Mouse (Mus musculus): ENCODE data around the gene Eif3a. TPM values are rescaled to one million over a fixed set of nuclear protein-coding genes. Genes with fewer than 3 reads are reported as not detected.
A peak's percentile ranks its signal among the peaks of the same experiment; 100 is the strongest.

Eif3a gene
- polyA plus RNA-seq (2012; ENCODE audit: insufficient read depth, low replicate concordance): 5.7 and 38.4 TPM in 2 replicates

DNA sequence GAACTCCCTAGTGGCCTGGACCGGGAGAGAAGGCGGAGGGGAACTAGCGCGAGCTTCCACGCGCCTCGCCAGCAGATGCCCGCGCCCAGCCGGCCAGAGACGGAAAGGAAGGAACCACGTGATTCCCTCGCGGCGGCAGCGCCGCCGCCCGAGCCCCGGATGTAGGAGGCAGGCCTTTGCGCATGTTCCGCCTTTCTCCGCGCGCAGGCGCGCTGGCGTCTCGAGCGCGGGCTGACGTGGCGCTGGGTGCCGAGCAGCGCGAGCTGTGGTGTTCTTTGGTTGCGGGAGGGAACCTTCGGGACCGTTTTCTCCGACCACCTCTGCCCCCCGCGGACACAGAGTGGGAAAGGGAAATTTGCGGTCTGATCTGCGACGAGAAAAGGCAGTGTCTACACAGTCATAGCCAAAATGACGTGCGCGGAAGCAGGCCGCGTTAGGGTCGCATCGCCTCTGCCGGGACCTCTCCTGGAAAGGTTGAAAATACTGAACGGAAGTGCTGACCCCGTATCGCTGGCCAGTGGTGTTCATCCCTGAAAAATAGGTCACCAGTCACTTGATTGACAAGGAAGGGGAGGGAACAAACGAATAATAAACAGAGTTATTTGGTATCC, at the start of gene Eif3a:
TSS of gene Eif3a (minus strand) at position 108 of the 611 bp plus-strand sequence.
- TF ChIP-seq GATA1 (IDR thresholded peaks at IDR 0.05; ENCODE audit: borderline replicate concordance, low read length) (no peak), FLI1 (IDR thresholded peaks at IDR 0.05; ENCODE audit: low read length) (peak; percentile 34; the same call in 1 of the 2 replicates)
- no peaks in the 10 kb centered on the region for H3K27me3 ChIP-seq (replicated peaks)
- H3K36me3 ChIP-seq (replicated peaks; ENCODE audit: low read length): peaks cover 3% of the 10 kb centered on the region
- no peaks in the 10 kb centered on the region for H3K9me3 ChIP-seq
- H3K4me3 ChIP-seq (replicated peaks): peak within 1 kb of the TSS; percentile 95
- peaks cover 33% of the 10 kb centered on the region for H3K4me1 ChIP-seq

DNA sequence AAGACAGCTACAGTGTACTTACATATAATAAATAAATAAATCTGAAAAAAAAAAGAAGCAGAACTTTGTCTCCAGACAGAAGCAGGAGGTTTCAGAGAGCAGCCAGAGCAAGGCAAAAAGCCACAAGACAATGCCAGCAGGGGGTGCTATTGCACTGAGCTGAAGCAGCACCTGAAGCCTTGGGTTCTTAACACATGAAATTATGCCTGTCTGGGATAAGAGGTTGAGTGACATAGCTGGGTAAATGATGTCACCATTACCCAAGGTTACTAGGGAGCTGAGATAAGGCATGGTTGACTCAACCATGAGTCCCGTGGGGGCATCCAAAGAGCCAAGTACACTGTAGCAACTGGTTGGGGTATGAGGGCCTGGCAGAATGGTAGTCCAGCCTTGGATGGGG, 47.3 kb upstream of the Eif3a start:
- H3K36me3 ChIP-seq (replicated peaks; ENCODE audit: low read length): peaks cover 94% of the 10 kb centered on the region
- TF ChIP-seq FLI1 (IDR thresholded peaks at IDR 0.05; ENCODE audit: low read length) (no peak), GATA1 (IDR thresholded peaks at IDR 0.05; ENCODE audit: borderline replicate concordance, low read length) (no peak)
- no peak overlapping the region for H3K4me3 ChIP-seq (replicated peaks)
- no peaks in the 10 kb centered on the region for H3K9me3 ChIP-seq
- H3K27me3 ChIP-seq (replicated peaks): no peaks in the 10 kb centered on the region
- peaks cover 10% of the 10 kb centered on the region for H3K4me1 ChIP-seq

DNA sequence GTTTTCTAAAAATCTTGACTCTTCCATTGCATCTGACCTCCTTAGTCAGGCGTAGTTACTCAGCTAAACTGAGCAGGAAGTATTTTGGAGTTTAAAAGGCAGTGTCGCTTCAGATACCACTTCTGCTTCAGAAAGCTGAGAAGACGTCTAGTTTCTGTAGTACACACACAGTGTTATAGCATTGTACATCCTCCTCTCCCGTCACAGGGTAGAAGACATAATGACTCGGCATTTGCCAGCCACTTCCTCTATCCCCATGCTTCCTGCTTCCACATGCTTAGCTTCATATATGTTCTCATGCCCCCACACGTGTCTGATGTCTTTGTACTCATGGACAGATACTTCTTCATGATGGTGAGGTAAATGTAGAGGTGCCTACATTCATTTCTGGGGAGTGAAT, 28.2 kb upstream of the Eif3a start:
- Histone ChIP-seq H3K9me3 (no peaks in the 10 kb centered on the region), H3K4me1 (peaks cover 14% of the 10 kb centered on the region), H3K27me3 (replicated peaks) (no peaks in the 10 kb centered on the region), H3K4me3 (replicated peaks) (peak overlapping the region; percentile 70), H3K36me3 (replicated peaks; ENCODE audit: low read length) (peaks cover 86% of the 10 kb centered on the region)
- TF ChIP-seq GATA1 (IDR thresholded peaks at IDR 0.05; ENCODE audit: borderline replicate concordance, low read length) (no peak), FLI1 (IDR thresholded peaks at IDR 0.05; ENCODE audit: low read length) (no peak)

DNA sequence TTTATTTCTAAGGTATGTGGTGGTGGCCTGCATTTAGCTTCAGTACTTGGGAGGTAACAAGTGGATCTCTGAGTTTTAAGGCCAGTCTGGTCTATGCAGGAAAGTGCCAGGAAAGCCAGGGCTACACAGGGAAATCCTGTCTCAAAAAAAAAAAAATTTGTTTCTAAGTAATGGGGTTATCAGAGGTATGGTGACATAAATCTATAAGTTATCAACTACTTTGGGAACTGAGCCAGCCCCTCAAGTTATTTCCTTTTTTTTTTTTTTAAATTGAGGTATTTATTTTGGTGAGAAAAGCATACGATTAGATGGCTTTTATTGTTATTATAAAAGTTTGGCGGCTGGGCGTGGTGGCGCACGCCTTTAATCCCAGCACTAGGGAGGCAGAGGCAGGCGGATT, 22.7 kb upstream of the Eif3a start:
- Histone ChIP-seq H3K4me3 (replicated peaks) (no peak overlapping the region), H3K36me3 (replicated peaks; ENCODE audit: low read length) (peaks cover 37% of the 10 kb centered on the region), H3K4me1 (peaks cover 21% of the 10 kb centered on the region), H3K27me3 (replicated peaks) (no peaks in the 10 kb centered on the region), H3K9me3 (no peaks in the 10 kb centered on the region)
- no peak for TF ChIP-seq GATA1 (IDR thresholded peaks at IDR 0.05; ENCODE audit: borderline replicate concordance, low read length)
- no peak for TF ChIP-seq FLI1 (IDR thresholded peaks at IDR 0.05; ENCODE audit: low read length)

DNA sequence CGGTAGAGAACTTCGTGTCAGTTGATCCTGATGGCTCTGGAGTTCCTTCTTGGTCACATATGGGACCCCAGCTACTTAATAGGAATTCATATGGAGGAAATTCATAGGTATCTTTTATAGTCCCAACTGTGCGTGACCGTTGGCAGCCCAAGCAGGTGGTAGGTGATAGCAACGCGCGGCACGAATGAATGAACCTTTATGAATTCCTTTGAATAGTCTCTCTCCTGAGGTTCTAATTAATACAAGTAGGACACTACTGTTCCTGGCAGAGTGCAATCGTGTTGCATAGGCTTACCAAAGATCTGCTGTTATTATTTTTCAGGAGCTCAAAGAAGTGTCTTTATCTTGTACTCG, 21.6 kb upstream of the Eif3a start:
- Histone ChIP-seq H3K4me3 (replicated peaks) (peak overlapping the region; percentile 99), H3K27me3 (replicated peaks) (no peaks in the 10 kb centered on the region), H3K36me3 (replicated peaks; ENCODE audit: low read length) (peaks cover 30% of the 10 kb centered on the region), H3K4me1 (peaks cover 25% of the 10 kb centered on the region), H3K9me3 (no peaks in the 10 kb centered on the region)
- TF ChIP-seq FLI1 (IDR thresholded peaks at IDR 0.05; ENCODE audit: low read length) (no peak), GATA1 (IDR thresholded peaks at IDR 0.05; ENCODE audit: borderline replicate concordance, low read length) (no peak)

DNA sequence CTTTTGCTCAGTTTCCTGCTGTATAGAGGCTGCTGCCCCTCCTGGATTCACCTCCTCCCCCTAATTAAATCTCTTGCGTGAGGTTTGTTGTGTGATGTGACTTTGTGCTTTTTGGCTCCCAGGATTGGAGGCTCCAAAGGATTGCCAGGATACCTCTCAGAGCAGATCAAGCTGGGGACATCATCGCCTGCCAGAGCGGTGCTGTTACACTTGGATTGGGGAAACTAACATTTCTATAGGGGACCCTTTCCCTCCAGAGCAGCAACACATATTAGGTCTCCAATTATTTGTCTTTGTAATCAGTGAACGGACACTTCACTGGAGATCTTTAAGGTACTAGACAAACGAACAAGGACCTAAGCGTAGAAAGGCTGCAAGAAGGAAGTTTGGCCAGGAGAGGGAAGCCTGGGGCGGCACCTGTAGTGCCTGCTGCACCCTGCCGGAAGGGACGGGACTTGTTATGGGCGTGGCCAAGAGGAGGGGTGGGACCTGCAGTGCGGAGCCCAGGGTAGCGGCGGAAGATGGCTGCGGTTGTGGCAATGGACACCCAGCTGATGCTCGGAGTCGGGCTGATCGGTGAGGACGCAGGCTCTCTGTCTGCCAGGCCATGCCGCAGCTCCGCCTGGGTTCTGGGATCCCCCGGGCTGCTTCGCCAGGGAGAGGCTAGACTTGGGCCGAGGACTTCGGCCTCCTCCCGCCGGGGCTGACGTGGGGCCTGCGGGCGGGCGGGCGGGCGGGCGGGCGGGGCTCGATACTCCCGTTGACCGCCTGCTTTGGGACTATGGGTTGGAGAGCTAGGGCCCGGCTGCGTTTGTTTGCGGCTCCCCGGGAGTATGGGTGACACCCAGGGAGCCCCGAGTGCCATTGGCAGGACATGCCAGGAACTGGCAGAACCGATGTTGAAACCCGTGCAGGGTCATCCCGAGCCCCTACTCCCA, 20.9 kb upstream of the Eif3a start, which contains the start of gene Fam45a:
TSS of gene Fam45a (plus strand) at position 488 of the 938 bp plus-strand sequence.
- no peak for TF ChIP-seq FLI1 (IDR thresholded peaks at IDR 0.05; ENCODE audit: low read length)
- no peak for TF ChIP-seq GATA1 (IDR thresholded peaks at IDR 0.05; ENCODE audit: borderline replicate concordance, low read length)
- H3K9me3 ChIP-seq: no peaks in the 10 kb centered on the region
- no peaks in the 10 kb centered on the region for H3K27me3 ChIP-seq (replicated peaks)
- peaks cover 23% of the 10 kb centered on the region for H3K36me3 ChIP-seq (replicated peaks; ENCODE audit: low read length)
- peaks cover 31% of the 10 kb centered on the region for H3K4me1 ChIP-seq
- H3K4me3 ChIP-seq (replicated peaks): peak within 1 kb of the TSS; percentile 99

DNA sequence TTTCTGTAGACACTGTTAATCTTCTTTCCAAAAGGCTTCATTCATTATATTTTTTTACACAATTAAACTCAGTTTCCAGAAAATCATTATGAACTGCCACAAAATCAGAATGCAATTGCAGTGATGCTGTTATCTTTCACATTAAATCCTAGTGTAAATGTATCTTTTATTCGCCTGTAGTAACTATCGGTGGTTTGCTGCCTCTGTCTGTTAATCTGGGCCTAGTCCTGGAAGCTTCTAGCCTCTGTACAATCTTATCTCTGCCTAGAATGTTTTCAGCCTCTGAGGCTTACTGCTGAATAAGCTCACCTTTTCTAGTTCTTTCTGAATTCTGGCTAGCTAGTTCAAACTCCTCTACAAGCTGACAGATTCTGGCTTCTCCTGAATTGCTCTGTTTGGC, 19.5 kb upstream of the Eif3a start:
- Histone ChIP-seq H3K36me3 (replicated peaks; ENCODE audit: low read length) (peaks cover 11% of the 10 kb centered on the region), H3K27me3 (replicated peaks) (no peaks in the 10 kb centered on the region), H3K4me3 (replicated peaks) (no peak overlapping the region), H3K9me3 (no peaks in the 10 kb centered on the region), H3K4me1 (peaks cover 38% of the 10 kb centered on the region)
- no peak for TF ChIP-seq GATA1 (IDR thresholded peaks at IDR 0.05; ENCODE audit: borderline replicate concordance, low read length)
- TF ChIP-seq FLI1 (IDR thresholded peaks at IDR 0.05; ENCODE audit: low read length): no peak

DNA sequence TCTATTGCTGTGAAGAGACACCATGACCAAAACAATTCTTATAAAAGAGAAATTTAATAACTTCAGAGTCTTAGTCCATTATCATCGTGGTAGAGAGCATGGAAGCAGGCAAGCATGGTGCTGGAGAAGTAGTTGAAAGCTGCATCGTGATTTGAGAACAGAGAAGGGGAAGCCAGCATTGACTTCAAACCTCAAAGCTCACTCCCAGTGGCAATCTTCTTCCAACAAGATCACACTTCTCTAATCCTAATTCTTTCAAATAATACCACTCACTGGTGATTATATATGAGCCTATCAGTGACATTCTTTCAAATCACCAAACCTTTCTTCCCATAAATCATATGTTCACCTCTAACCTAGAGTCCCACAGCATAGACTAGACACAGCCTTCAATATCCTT, 14.4 kb upstream of the Eif3a start:
- Histone ChIP-seq H3K4me3 (replicated peaks) (no peak overlapping the region), H3K4me1 (peaks cover 33% of the 10 kb centered on the region), H3K27me3 (replicated peaks) (no peaks in the 10 kb centered on the region), H3K36me3 (replicated peaks; ENCODE audit: low read length) (no peaks in the 10 kb centered on the region), H3K9me3 (no peaks in the 10 kb centered on the region)
- TF ChIP-seq FLI1 (IDR thresholded peaks at IDR 0.05; ENCODE audit: low read length) (no peak), GATA1 (IDR thresholded peaks at IDR 0.05; ENCODE audit: borderline replicate concordance, low read length) (no peak)

DNA sequence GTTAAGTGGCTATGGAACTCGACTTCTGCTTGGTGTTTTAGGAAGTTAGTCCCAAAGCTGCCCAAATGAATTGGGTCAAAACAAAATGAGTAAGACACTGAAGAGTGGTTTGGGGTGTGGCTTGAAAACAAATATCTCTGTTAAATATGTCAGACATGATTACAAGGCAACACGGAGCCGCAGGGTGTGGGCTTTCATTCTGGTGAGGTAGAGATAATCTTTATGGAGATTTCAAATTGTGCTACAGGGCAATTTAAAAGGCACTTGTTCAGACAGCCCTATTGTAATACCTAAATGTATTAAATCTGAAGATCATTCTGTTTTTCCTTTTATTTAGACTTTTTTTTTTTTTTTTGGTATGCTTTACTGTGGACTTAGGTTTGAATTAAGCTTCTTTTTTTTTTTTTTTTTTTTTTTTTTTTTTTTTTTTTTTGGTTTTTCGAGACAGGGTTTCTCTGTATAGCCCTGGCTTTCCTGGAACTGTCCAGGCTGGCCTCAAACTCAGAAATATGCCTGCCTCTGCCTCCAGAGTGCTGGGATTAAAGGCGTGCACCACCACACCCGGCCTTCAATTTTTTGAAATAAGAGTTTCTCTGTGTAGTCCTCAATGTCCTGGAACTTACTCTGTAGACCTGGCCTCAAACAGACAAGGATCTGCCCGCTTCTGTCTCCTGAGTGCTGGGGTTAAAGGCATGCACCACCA, 9.6 kb upstream of the Eif3a start:
- no peaks in the 10 kb centered on the region for H3K36me3 ChIP-seq (replicated peaks; ENCODE audit: low read length)

More for the DNA sequence above, 9.6 kb upstream of the Eif3a start:
- H3K27me3 ChIP-seq (replicated peaks): no peaks in the 10 kb centered on the region
- TF ChIP-seq FLI1 (IDR thresholded peaks at IDR 0.05; ENCODE audit: low read length) (no peak), GATA1 (IDR thresholded peaks at IDR 0.05; ENCODE audit: borderline replicate concordance, low read length) (no peak)
- no peaks in the 10 kb centered on the region for H3K9me3 ChIP-seq
- no peak overlapping the region for H3K4me3 ChIP-seq (replicated peaks)
- peaks cover 28% of the 10 kb centered on the region for H3K4me1 ChIP-seq
